Mouse (Mus musculus) kidney, postnatal 0 days (tissue): Measurements from ENCODE around the gene Wars2. TPM values are rescaled to one million over a fixed set of nuclear protein-coding genes. Genes with fewer than 3 reads are reported as not detected.

Experiments
- ATAC-seq: fragments of 200-750 bp; cut with Nextera tagmentation; replicated peaks from 2 replicates; pipeline ENCODE4 v1.8.0; 2017; ENCODE audit warnings: low read depth, moderate number of reproducible peaks, moderate TSS enrichment, moderate library complexity; ENCODE audit not compliant: low FRiP score
- DNase-seq: peaks from one replicate; pipeline ENCODE4 v3.0.0-alpha.2; 2016; ENCODE audit warnings: low spot score
- H3K27ac ChIP-seq: fragments of 300-500 bp; sonication (generic); 2 replicates; pipeline ENCODE4 v1.5.1; 2014; ENCODE audit warnings: mild to moderate bottlenecking
- H3K27me3 ChIP-seq: fragments of 300-500 bp; sonication (generic); 2 replicates; pipeline ENCODE4 v1.6.1; 2014; ENCODE audit warnings: low read length, mixed read lengths; ENCODE audit not compliant: insufficient read depth
- H3K36me3 ChIP-seq: fragments of 300-500 bp; sonication (generic); 2 replicates; pipeline ENCODE4 v1.6.1; 2014; ENCODE audit warnings: low read length, mixed read lengths; ENCODE audit not compliant: insufficient read depth
- H3K4me1 ChIP-seq: fragments of 300-500 bp; sonication (generic); replicated peaks from 2 replicates; pipeline ENCODE4 v1.6.1; 2014; ENCODE audit warnings: antibody characterized with exemption, low read length, mixed read lengths; ENCODE audit not compliant: insufficient read depth
- H3K4me2 ChIP-seq: fragments of 300-500 bp; sonication (generic); 2 replicates; pipeline ENCODE4 v1.6.1; 2014; ENCODE audit warnings: mild to moderate bottlenecking, low read length, moderate library complexity, mixed read lengths
- H3K4me3 ChIP-seq: fragments of 300-500 bp; sonication (generic); replicated peaks from 2 replicates; pipeline ENCODE4 v1.5.1; 2014; ENCODE audit warnings: low read depth, low read length
- H3K9ac ChIP-seq: fragments of 300-500 bp; sonication (generic); 2 replicates; pipeline ENCODE4 v1.6.1; 2014; ENCODE audit warnings: low read depth, low read length
- H3K9me3 ChIP-seq: fragments of 300-500 bp; sonication (generic); replicated peaks from 2 replicates; pipeline ENCODE4 v1.6.1; 2016; ENCODE audit warnings: low read length, inconsistent platforms, mixed read lengths
- CTCF ChIP-seq: IDR thresholded peaks from 2 replicates; pipeline ENCODE4 v1.5.1; 2016; ENCODE audit warnings: antibody characterized with exemption, low read depth, mild to moderate bottlenecking, moderate library complexity
- WGBS: fragments of 180-500 bp; shearing (Covaris S2); extraction: QIAGEN DNeasy Blood & Tissue Kit; methylation state at CpG from one replicate; pipeline ENCODE4 v1.1.7; 2014; 5-methylcytosine and 5-hydroxymethylcytosine counted together
- polyA plus RNA-seq: library from polyadenylated mRNA; unstranded; fragments of >200 nt; fragmentation: Nextera tagmentation; extraction: Ambion mirVana; gene quantifications from 2 replicates; pipeline ENCODE4 v1.2.1, GENCODE M21; 2015

Gene Wars2
- polyA plus RNA-seq, result 6.4 and 7.7 TPM in 2 replicates

DNA sequence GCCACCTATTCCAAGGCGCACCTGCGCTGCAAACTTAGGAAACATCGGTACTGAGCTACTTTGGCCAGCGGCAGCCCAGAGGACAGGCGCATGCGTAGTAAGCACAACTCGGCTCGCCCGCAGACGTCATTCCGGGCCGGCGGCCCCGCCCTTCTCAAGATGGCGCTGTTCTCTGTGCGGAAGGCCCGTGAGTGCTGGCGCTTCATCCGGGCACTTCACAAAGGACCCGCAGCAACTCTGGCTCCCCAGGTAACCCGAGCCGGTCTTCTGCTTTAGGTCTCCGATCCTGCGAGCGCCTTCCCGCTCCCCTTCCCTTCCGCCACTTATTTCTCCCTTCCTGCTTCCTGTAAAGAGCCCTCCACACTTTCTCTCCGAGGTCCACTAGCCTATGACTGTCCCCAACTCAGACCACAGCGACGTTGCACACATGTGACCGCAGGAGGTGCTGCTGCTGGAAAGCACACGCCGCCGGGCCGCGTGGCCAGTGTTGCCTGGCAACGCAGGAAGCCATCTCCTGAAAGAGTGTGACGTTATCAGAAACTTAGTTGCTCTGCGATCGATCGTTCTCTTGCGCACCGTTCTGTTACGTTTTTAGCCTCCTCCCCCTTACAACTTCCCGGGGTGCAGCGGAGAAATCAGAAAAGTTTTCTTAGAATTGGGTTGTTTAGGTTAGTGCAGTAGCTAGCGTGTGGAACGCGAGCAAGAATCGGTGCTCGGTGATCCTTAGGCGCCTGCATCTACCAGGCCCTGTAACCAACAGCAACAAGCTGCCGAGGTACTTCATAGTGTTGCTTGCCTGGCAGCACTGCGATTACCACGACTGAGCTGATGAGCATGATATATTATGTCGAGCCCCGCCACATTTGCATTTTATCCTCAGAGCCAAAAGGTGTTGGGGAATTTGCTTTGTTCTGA is at the start of gene Wars2:
Gene Wars2, plus strand, starts transcription at position 129 of the 915 bp plus-strand sequence.
- H3K4me1 ChIP-seq, result 0 out of 2 replicates have a peak, but pooled peaks cover 5% of the 10 kb centered on the region

DNA sequence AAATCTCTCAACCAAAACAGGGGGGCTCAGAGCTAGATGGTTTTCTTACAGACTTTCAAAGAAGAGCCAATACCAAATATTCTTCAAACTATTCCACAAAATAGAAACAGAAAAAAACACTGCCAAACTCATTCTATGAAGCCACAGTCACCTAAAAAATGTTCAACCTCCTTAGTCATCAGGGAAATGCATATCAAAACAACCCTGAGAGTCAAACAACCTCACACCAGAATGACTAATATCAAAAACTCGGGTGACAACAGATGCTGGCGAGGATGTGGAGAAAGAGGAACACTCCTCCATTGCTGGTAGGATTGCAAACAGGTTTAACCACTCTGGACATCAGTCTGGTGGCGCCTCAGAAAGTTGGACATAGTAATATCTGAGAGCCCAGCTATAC is 44.1 kb upstream of the Wars2 start:
- 82% methylated on average over 3 of the region's 3 CpGs for WGBS

More for the DNA sequence above, at the start of gene Wars2:
- H3K9me3 ChIP-seq, result no peaks in the 10 kb centered on the region
- H3K27ac ChIP-seq, result peak within 1 kb of the TSS; percentile 94
- H3K4me3 ChIP-seq, result peak within 1 kb of the TSS; percentile 58
- WGBS, result under 1% methylated on average over 57 of the region's 57 CpGs
- DNase-seq, result peak; percentile 98
- TF ChIP-seq CTCF, result peak; percentile 54
- H3K36me3 ChIP-seq, result no peaks in the 10 kb centered on the region
- peak; percentile 100 for ATAC-seq
- H3K9ac ChIP-seq, result peak within 1 kb of the TSS; percentile 53
- H3K27me3 ChIP-seq, result no peaks in the 10 kb centered on the region
- peak within 1 kb of the TSS; percentile 81 for H3K4me2 ChIP-seq

GRCm38 (mm10) chr3:99110353-99111213 is 30.3 kb upstream of the Wars2 start:
- WGBS, result 53% methylated on average over 9 of the region's 9 CpGs
- DNase-seq (peak; percentile 28), ATAC-seq (no peak)
- Histone ChIP-seq H3K9ac (no peak overlapping the region), H3K4me1 (no peaks in the 10 kb centered on the region), H3K4me2 (no peak overlapping the region), H3K4me3 (no peak overlapping the region), H3K27ac (no peak overlapping the region), H3K36me3 (no peaks in the 10 kb centered on the region), H3K27me3 (no peaks in the 10 kb centered on the region), H3K9me3 (no peaks in the 10 kb centered on the region)
- no peak for TF ChIP-seq CTCF

More for the DNA sequence above, 44.1 kb upstream of the Wars2 start:
- Histone ChIP-seq H3K27ac (no peak overlapping the region), H3K9ac (no peak overlapping the region), H3K9me3 (no peaks in the 10 kb centered on the region), H3K4me2 (no peak overlapping the region), H3K4me3 (no peak overlapping the region), H3K27me3 (no peaks in the 10 kb centered on the region), H3K4me1 (no peaks in the 10 kb centered on the region), H3K36me3 (no peaks in the 10 kb centered on the region)
- no peak for ATAC-seq
- TF ChIP-seq CTCF, result no peak
- no peak for DNase-seq

GRCm38 (mm10) chr3:99111214-99111608 is 29.7 kb upstream of the Wars2 start:
- H3K27ac ChIP-seq, result no peak overlapping the region
- H3K27me3 ChIP-seq, result no peaks in the 10 kb centered on the region
- 82% methylated on average over 5 of the region's 5 CpGs for WGBS
- H3K9ac ChIP-seq, result no peak overlapping the region
- ATAC-seq (no peak), DNase-seq (no peak)
- H3K4me1 ChIP-seq, result no peaks in the 10 kb centered on the region
- no peak overlapping the region for H3K4me2 ChIP-seq
- no peak for TF ChIP-seq CTCF
- no peaks in the 10 kb centered on the region for H3K9me3 ChIP-seq
- H3K36me3 ChIP-seq, result no peaks in the 10 kb centered on the region
- H3K4me3 ChIP-seq, result no peak overlapping the region

GRCm38 (mm10) chr3:99113266-99113837 is 27.5 kb upstream of the Wars2 start:
- Histone ChIP-seq H3K9ac (no peak overlapping the region), H3K36me3 (no peaks in the 10 kb centered on the region), H3K27me3 (no peaks in the 10 kb centered on the region), H3K9me3 (no peaks in the 10 kb centered on the region), H3K4me2 (no peak overlapping the region), H3K4me1 (no peaks in the 10 kb centered on the region), H3K4me3 (no peak overlapping the region), H3K27ac (no peak overlapping the region)
- no peak for DNase-seq
- no peak for ATAC-seq
- 79% methylated on average over 7 of the region's 7 CpGs for WGBS
- no peak for TF ChIP-seq CTCF

GRCm38 (mm10) chr3:99120942-99121341 is 19.9 kb upstream of the Wars2 start:
- no peaks in the 10 kb centered on the region for H3K27me3 ChIP-seq
- H3K9me3 ChIP-seq, result no peaks in the 10 kb centered on the region
- no peak overlapping the region for H3K4me3 ChIP-seq
- whole genome bisulfite sequencing, result 79% methylated on average over 2 of the region's 2 CpGs
- no peaks in the 10 kb centered on the region for H3K36me3 ChIP-seq
- DNase-seq, result no peak
- H3K9ac ChIP-seq, result no peak overlapping the region
- no peaks in the 10 kb centered on the region for H3K4me1 ChIP-seq
- H3K27ac ChIP-seq, result no peak overlapping the region
- no peak for TF ChIP-seq CTCF
- no peak for ATAC-seq
- no peak overlapping the region for H3K4me2 ChIP-seq
